Mouse (Mus musculus): Measurements from ENCODE around the gene Brms1.

- TF ChIP-seq EP300 (IDR thresholded peaks at IDR 0.05; ENCODE audit: insufficient read depth, low read depth, low read length) (no peak), POLR2A (IDR thresholded peaks at IDR 0.05; ENCODE audit: insufficient read depth, low read depth, low read length) (no peak), CTCF (IDR thresholded peaks at IDR 0.05) (no peak)
Observed at GRCm38 (mm10) chr19:5051031-5051430, 9.9 kb downstream of the Brms1 start.

Measured in heart, adult 2 months (tissue).